Mouse (Mus musculus) adrenal gland, adult 18-20 months (tissue): ENCODE measurements around the gene Insrr. TPM values are rescaled to one million over a fixed set of nuclear protein-coding genes. Genes with fewer than 3 reads are reported as not detected.
"Not testable (repeated sequence)": the region's sequence is repeated elsewhere in the genome, so short reads cannot be mapped to it uniquely, and the experiment has no call there.

Source experiments
- DNase-seq, 2 experiments: peaks; one replicate each; pipeline ENCODE4 v3.0.0; 2021 to 2022; ENCODE audit warnings: low spot score in 2 of 2
- total RNA-seq, 2 experiments: library from RNA; stranded (reverse); gene quantifications; 1 replicate in 1 of 2; 2 replicates in 1 of 2; pipeline ENCODE4 v1.2.3; 2021

The Insrr gene
- total RNA-seq, 2 experiments from 2014 or later: 0.76 to 1.2 TPM

GRCm38 (mm10) chr3:87828435-87828834, 31.7 kb downstream of the Insrr start:
- DNase-seq: no peak

GRCm38 (mm10) chr3:87829025-87829424, 32.3 kb downstream of the Insrr start:
- DNase-seq: no peak

- no peak for DNase-seq
These were observed 35.5 kb downstream of the Insrr start for GRCm38 (mm10) chr3:87832109-87832859.

GRCm38 (mm10) chr3:87833482-87833881, 36.7 kb downstream of the Insrr start:
- DNase-seq: no peak

GRCm38 (mm10) chr3:87838622-87839021, 41.9 kb downstream of the Insrr start:
- DNase-seq: peak; percentile 78 to 82

GRCm38 (mm10) chr3:87840858-87841257, 44.1 kb downstream of the Insrr start:
- DNase-seq: no peak

GRCm38 (mm10) chr3:87844981-87845380, 48.2 kb downstream of the Insrr start:
- no peak for DNase-seq

- no peak for DNase-seq
These were observed 49.4 kb downstream of the Insrr start for GRCm38 (mm10) chr3:87846186-87846585.

- no peak for DNase-seq
These were observed 49.9 kb downstream of the Insrr start, which contains the start of gene Sh2d2a for GRCm38 (mm10) chr3:87846650-87847110. Sh2d2a (plus strand) TSS chr3:87846755.

GRCm38 (mm10) chr3:87847680-87848079, 50.9 kb downstream of the Insrr start:
- no peak for DNase-seq

- no peak for DNase-seq
These were observed 52.4 kb downstream of the Insrr start for GRCm38 (mm10) chr3:87849117-87849516.

GRCm38 (mm10) chr3:87854795-87855568, 58.2 kb downstream of the Insrr start:
- no peak for DNase-seq

- DNase-seq: no peak
These were observed 59.2 kb downstream of the Insrr start for GRCm38 (mm10) chr3:87855936-87856335.

- DNase-seq: no peak
These were observed 60.9 kb downstream of the Insrr start for GRCm38 (mm10) chr3:87857666-87858065.

- peak; percentile 40 to 46 for DNase-seq
These were observed 63.1 kb downstream of the Insrr start for GRCm38 (mm10) chr3:87859813-87860212.

GRCm38 (mm10) chr3:87864111-87864510, 67.4 kb downstream of the Insrr start:
- DNase-seq: not testable (repeated sequence)

Other genes starting within 250 kb of the Insrr start
- gene Arhgef11, start 179.4 kb upstream of the Insrr start, total RNA-seq: 10 to 100 TPM; 29.7 to 35.8 TPM
- gene Lrrc71, start 48.3 kb upstream of the Insrr start, total RNA-seq: under 1 TPM; 0.38 to 0.63 TPM
- 10 to 100 TPM in 1 of 2 experiments, 1 to 10 TPM in 1; 7.1 to 12.5 TPM for gene Ntrk1, start 1.8 kb upstream of the Insrr start, total RNA-seq
- 10 to 100 TPM; 20.0 to 20.8 TPM for gene Pear1, start 27.4 kb downstream of the Insrr start, total RNA-seq
- gene Sh2d2a, start 49.8 kb downstream of the Insrr start, total RNA-seq: under 1 TPM; 0.33 to 0.80 TPM
- 10 to 100 TPM; 48.6 to 51.3 TPM for gene Prcc, start 88.7 kb downstream of the Insrr start, total RNA-seq
- 100 to 1,000 TPM; 176 to 184 TPM for gene Hdgf, start 109.4 kb downstream of the Insrr start, total RNA-seq
- 100 to 1,000 TPM; 111 to 121 TPM for gene Mrpl24, start 122.6 kb downstream of the Insrr start, total RNA-seq
- gene Isg20l2, start 133.4 kb downstream of the Insrr start, total RNA-seq: 10 to 100 TPM; 19.4 to 20.6 TPM
- gene Rrnad1, start 133.8 kb downstream of the Insrr start, total RNA-seq: 10 to 100 TPM; 14.7 to 21.9 TPM
- gene Crabp2, start 151.7 kb downstream of the Insrr start, total RNA-seq: under 1 TPM in 1 of 2 experiments, not detected in 1; 0.33 TPM
- 10 to 100 TPM in 1 of 2 experiments, 1 to 10 TPM in 1; 5.9 to 19.4 TPM for gene Nes, start 174.1 kb downstream of the Insrr start, total RNA-seq
- gene Bcan, start 203.3 kb downstream of the Insrr start, total RNA-seq: 10 to 100 TPM; 62.7 to 74.9 TPM
- gene Hapln2, start 230.6 kb downstream of the Insrr start, total RNA-seq: not detected
- gene Gpatch4, start 246.2 kb downstream of the Insrr start, total RNA-seq: 10 to 100 TPM; 15.9 to 18.9 TPM